Mouse (Mus musculus) lung, postnatal 0 days (tissue): Measurements from ENCODE around the gene Tcaf3. TPM values are rescaled to one million over a fixed set of nuclear protein-coding genes. Genes with fewer than 3 reads are reported as not detected.

Experiments
- ATAC-seq: fragments of 200-750 bp; cut with Nextera tagmentation; 2 replicates; pipeline ENCODE4 v1.8.0; 2017; ENCODE audit warnings: moderate library complexity
- DNase-seq: peaks from one replicate; pipeline ENCODE4 v3.0.0-alpha.2; 2016; ENCODE audit warnings: low spot score
- H3K27ac ChIP-seq: fragments of 300-500 bp; sonication (generic); 2 replicates; pipeline ENCODE4 v1.5.1; 2014; ENCODE audit warnings: antibody characterized with exemption, mild to moderate bottlenecking, low read length, mixed read lengths
- H3K27me3 ChIP-seq: fragments of 300-500 bp; sonication (generic); replicated peaks from 2 replicates; pipeline ENCODE4 v1.6.1; 2014; ENCODE audit warnings: low read length, mixed read lengths; ENCODE audit not compliant: insufficient read depth
- H3K36me3 ChIP-seq: fragments of 300-500 bp; sonication (generic); 2 replicates; pipeline ENCODE4 v1.6.1; 2014; ENCODE audit warnings: low read length, mixed read lengths; ENCODE audit not compliant: insufficient read depth
- H3K4me1 ChIP-seq: fragments of 300-500 bp; sonication (generic); 2 replicates; pipeline ENCODE4 v1.6.1; 2014; ENCODE audit warnings: antibody characterized with exemption, low read depth, low read length, mixed read lengths; ENCODE audit not compliant: insufficient read depth
- H3K4me2 ChIP-seq: fragments of 300-500 bp; sonication (generic); replicated peaks from 2 replicates; pipeline ENCODE4 v1.6.1; 2014; ENCODE audit warnings: low read depth, mild to moderate bottlenecking, low read length, moderate library complexity, mixed read lengths
- H3K4me3 ChIP-seq: fragments of 300-500 bp; sonication (generic); 2 replicates; pipeline ENCODE4 v1.5.1; 2014; ENCODE audit warnings: low read depth, low read length
- H3K9ac ChIP-seq: fragments of 300-500 bp; sonication (generic); replicated peaks from 2 replicates; pipeline ENCODE4 v1.6.1; 2014; ENCODE audit warnings: low read depth, mild to moderate bottlenecking
- H3K9me3 ChIP-seq: fragments of 300-500 bp; sonication (generic); 2 replicates; pipeline ENCODE4 v1.6.1; 2016; ENCODE audit warnings: low read length, mixed read lengths
- CTCF ChIP-seq: IDR thresholded peaks from 2 replicates; pipeline ENCODE4 v1.5.1; 2016; ENCODE audit warnings: antibody characterized with exemption, mild to moderate bottlenecking
- EP300 ChIP-seq: IDR thresholded peaks from 2 replicates; pipeline ENCODE4 v1.6.1; 2016; ENCODE audit warnings: antibody characterized with exemption, mild to moderate bottlenecking, control low read depth
- WGBS: fragments of 180-500 bp; shearing (Covaris S2); extraction: QIAGEN DNeasy Blood & Tissue Kit; methylation state at CpG from one replicate; pipeline ENCODE4 v1.1.7; 2014; 5-methylcytosine and 5-hydroxymethylcytosine counted together
- polyA plus RNA-seq: library from polyadenylated mRNA; unstranded; fragments of >200 nt; fragmentation: Nextera tagmentation; extraction: Ambion mirVana; gene quantifications from 2 replicates; pipeline ENCODE4 v1.2.1, GENCODE M21; 2015

Tcaf3 gene
- 0.05 TPM in 1 of 2 replicates, not detected in the other for polyA plus RNA-seq

- no peaks in the 10 kb centered on the region for H3K27me3 ChIP-seq
- no peak for ATAC-seq
- no peaks in the 10 kb centered on the region for H3K4me1 ChIP-seq
- H3K27ac ChIP-seq = no peak within 1 kb of the TSS
- no peaks in the 10 kb centered on the region for H3K9me3 ChIP-seq
- no peak for DNase-seq
- TF ChIP-seq CTCF (no peak), EP300 (no peak)
- H3K4me3 ChIP-seq = no peak within 1 kb of the TSS
- no peak within 1 kb of the TSS for H3K9ac ChIP-seq
- 49% methylated on average over 4 of the region's 4 CpGs for WGBS
- no peak within 1 kb of the TSS for H3K4me2 ChIP-seq
- H3K36me3 ChIP-seq = no peaks in the 10 kb centered on the region
These were observed at the start of gene Tcaf3 for GRCm38 (mm10) chr6:42597592-42597991. Tcaf3 (minus strand) TSS chr6:42597692.

GRCm38 (mm10) chr6:42644912-42645549 lies 47.5 kb upstream of the Tcaf3 start, which contains the start of gene Tcaf2:
Tcaf2 (minus strand) TSS chr6:42645254.
- Histone ChIP-seq H3K4me2 (peak within 1 kb of the TSS; percentile 56), H3K27me3 (no peaks in the 10 kb centered on the region), H3K9ac (no peak within 1 kb of the TSS), H3K36me3 (no peaks in the 10 kb centered on the region), H3K9me3 (no peaks in the 10 kb centered on the region), H3K27ac (no peak within 1 kb of the TSS), H3K4me3 (peak within 1 kb of the TSS; percentile 48), H3K4me1 (no peaks in the 10 kb centered on the region)
- peak; percentile 92 for DNase-seq
- TF ChIP-seq EP300 (0 out of 2 replicates have a peak, but pooled peaks have one; percentile 10), CTCF (peak; percentile 95)
- ATAC-seq = peak; percentile 99
- WGBS = under 1% methylated on average over 23 of the region's 23 CpGs

DNA sequence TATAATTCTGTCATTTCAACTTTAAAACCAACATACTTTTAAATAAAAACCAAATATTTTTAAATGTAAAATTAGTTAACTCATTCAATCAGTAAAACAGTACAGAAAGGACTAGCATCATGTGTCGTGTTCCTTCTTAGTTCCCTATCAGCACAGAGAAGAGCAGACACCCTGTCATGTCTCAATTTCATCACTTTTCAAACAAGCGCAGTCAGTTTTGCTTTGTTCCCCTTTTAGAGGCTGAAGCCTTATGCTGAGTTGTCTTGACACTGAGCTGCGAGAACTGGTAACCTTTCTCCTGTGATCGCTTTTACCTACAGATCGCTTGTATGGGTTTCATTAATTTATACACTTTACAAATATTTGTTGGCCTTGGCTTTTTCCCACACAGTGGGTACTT lies 36.9 kb upstream of the Tcaf3 start:
- H3K4me2 ChIP-seq = no peak overlapping the region
- H3K4me1 ChIP-seq = no peaks in the 10 kb centered on the region
- no peak overlapping the region for H3K9ac ChIP-seq
- no peak overlapping the region for H3K4me3 ChIP-seq
- TF ChIP-seq CTCF (no peak), EP300 (no peak)
- no peaks in the 10 kb centered on the region for H3K36me3 ChIP-seq
- H3K27me3 ChIP-seq = no peaks in the 10 kb centered on the region
- WGBS = 81% methylated on average over 5 of the region's 5 CpGs
- no peaks in the 10 kb centered on the region for H3K9me3 ChIP-seq
- DNase-seq (no peak), ATAC-seq (no peak)
- H3K27ac ChIP-seq = no peak overlapping the region

- ATAC-seq = no peak
- DNase-seq = no peak
- H3K36me3 ChIP-seq = no peaks in the 10 kb centered on the region
- no peak overlapping the region for H3K27ac ChIP-seq
- no peaks in the 10 kb centered on the region for H3K9me3 ChIP-seq
- 62% methylated on average over 4 of the region's 4 CpGs for WGBS
- H3K27me3 ChIP-seq = no peaks in the 10 kb centered on the region
- no peak overlapping the region for H3K9ac ChIP-seq
- H3K4me2 ChIP-seq = no peak overlapping the region
- H3K4me3 ChIP-seq = no peak overlapping the region
- no peaks in the 10 kb centered on the region for H3K4me1 ChIP-seq
- TF ChIP-seq EP300 = no peak
- TF ChIP-seq CTCF = peak; percentile 40
These were observed 33.9 kb upstream of the Tcaf3 start for GRCm38 (mm10) chr6:42631395-42631794.

- Histone ChIP-seq H3K36me3 (no peaks in the 10 kb centered on the region), H3K4me3 (no peak overlapping the region), H3K27ac (no peak overlapping the region), H3K9me3 (no peaks in the 10 kb centered on the region), H3K4me1 (no peaks in the 10 kb centered on the region), H3K27me3 (no peaks in the 10 kb centered on the region), H3K4me2 (no peak overlapping the region), H3K9ac (no peak overlapping the region)
- 75% methylated on average over 2 of the region's 2 CpGs for WGBS
- ATAC-seq (no peak), DNase-seq (no peak)
- TF ChIP-seq CTCF (no peak), EP300 (no peak)
These were observed 19.4 kb upstream of the Tcaf3 start for GRCm38 (mm10) chr6:42616904-42617303.

DNA sequence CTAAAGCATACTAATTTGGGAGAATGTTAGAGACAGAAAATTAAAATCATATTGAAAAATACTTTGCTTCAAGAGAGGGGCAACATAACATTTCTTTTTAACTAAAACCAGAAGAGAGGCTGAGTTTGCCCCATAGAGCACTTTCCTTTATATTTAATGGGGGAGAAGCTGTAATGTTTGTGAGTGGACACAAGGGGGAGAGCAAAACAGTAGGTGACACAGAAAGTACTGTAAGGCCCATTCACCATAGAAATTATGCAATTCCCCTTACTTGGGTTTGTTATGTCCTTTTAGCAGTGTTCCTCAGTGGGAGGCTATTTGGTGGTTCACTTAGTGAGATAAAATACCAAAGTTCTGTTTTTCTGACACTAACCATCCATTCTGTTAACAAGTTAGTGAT lies 14.7 kb upstream of the Tcaf3 start:
- DNase-seq (peak; percentile 77), ATAC-seq (no peak)
- no peak overlapping the region for H3K4me3 ChIP-seq
- H3K27me3 ChIP-seq = no peaks in the 10 kb centered on the region
- no peaks in the 10 kb centered on the region for H3K4me1 ChIP-seq
- H3K9ac ChIP-seq = no peak overlapping the region
- TF ChIP-seq CTCF (peak; percentile 71), EP300 (no peak)
- H3K9me3 ChIP-seq = no peaks in the 10 kb centered on the region
- no peak overlapping the region for H3K4me2 ChIP-seq
- no peak overlapping the region for H3K27ac ChIP-seq
- H3K36me3 ChIP-seq = no peaks in the 10 kb centered on the region
